Mouse (Mus musculus) heart, postnatal 0 days (tissue): ENCODE results near the gene Adamts6.

Source experiments
- CTCF ChIP-seq: IDR thresholded peaks from 2 replicates; pipeline ENCODE4 v1.5.1; 2016; ENCODE audit warnings: antibody characterized with exemption, control low read depth, low read depth
- EP300 ChIP-seq: IDR thresholded peaks from 2 replicates; pipeline ENCODE4 v1.6.1; 2016; ENCODE audit warnings: antibody characterized with exemption, low read depth

- TF ChIP-seq CTCF: no peak
- TF ChIP-seq EP300: no peak
Observed at GRCm38 (mm10) chr13:104498669-104499068, 211.0 kb downstream of the Adamts6 start.
